In genomic region chr1:37540810-37541658, GRCm38 (mm10) we compare ENCODE assay signal across 9 mouse cellular contexts. TPM values are rescaled to one million over a fixed set of nuclear protein-coding genes. Genes with fewer than 3 reads are reported as not detected.
DNase-seq lines count a peak whose midpoint lies in the region; ATAC-seq lines count a peak whose summit lies in the region.
"Had no signal": no experiment of that assay in that cellular context is flagged by ENCODE, and none has a peak within 500 bp of the region (broad histone marks: within the 10 kb centered on the region; RNA-seq: fewer than 3 reads in every experiment).

Mgat4a (minus strand) TSS chr1:37541016.

- peak within 1 kb of the TSS; percentile 94 for H3K27ac ChIP-seq in hindbrain, embryonic 13.5 days

- peak within 1 kb of the TSS; percentile 89 for H3K4me2 ChIP-seq in hindbrain, embryonic 13.5 days

- H3K4me1 ChIP-seq in hindbrain, embryonic 13.5 days (replicated peaks) = peaks cover 13% of the 10 kb centered on the region; the same call in 1 of the 2 replicates

- H3K9ac ChIP-seq in hindbrain, embryonic 13.5 days = peak within 1 kb of the TSS; percentile 82

- H3K36me3 ChIP-seq in hindbrain, embryonic 13.5 days = no peaks in the 10 kb centered on the region

- DNase-seq in Muller cell, postnatal 12 days (ENCODE audit: inconsistent ontology term) = peak; percentile 96
- DNase-seq in cerebellum, adult 9-10 months = peak; percentile 93
- peak; percentile 85 to 90 for DNase-seq in frontal cortex, postnatal 14 days (ENCODE audit: low spot score in 2 of 2)
- DNase-seq in layer of hippocampus, postnatal 14 days (ENCODE audit: low spot score in 2 of 2) = peak; percentile 88 to 93
- peak; percentile 90 for DNase-seq in lung, postnatal 10 days
- DNase-seq in ovary, postnatal 36 days (ENCODE audit: low spot score) = peak; percentile 89
- peak; percentile 94 for DNase-seq in thymus, postnatal 14 days

- H3K4me3 ChIP-seq in hindbrain, embryonic 13.5 days = peak within 1 kb of the TSS; percentile 72
- H3K4me3 ChIP-seq: myocyte had no signal

- H3K27me3 ChIP-seq in hindbrain, embryonic 13.5 days = peaks cover 23% of the 10 kb centered on the region

- no peaks in the 10 kb centered on the region for H3K9me3 ChIP-seq in hindbrain, embryonic 13.5 days

- 1% methylated on average over 50 of the region's 72 CpGs for WGBS in hindbrain, embryonic 13.5 days

- ATAC-seq in hindbrain, embryonic 13.5 days (ENCODE audit: low FRiP score) = peak; percentile 100

RNA-seq across cellular contexts. Expression of gene Mgat4a, which starts in this region (rescaled TPM):
- 6.7 and 8.0 TPM in 2 replicates for polyA plus RNA-seq in hindbrain, embryonic 13.5 days (2015; fragmentation: Nextera tagmentation; extraction: Ambion mirVana)
- 10 to 100 TPM; 26.7 to 26.8 TPM for total RNA-seq in layer of hippocampus, postnatal 14 days (2021)

Comparison
In these comparisons a context has a peak if more than half of its experiments do, and no peak if none do; other contexts are left out.
1. Peak in every context shown above with its lines: DNase-seq, ATAC-seq, H3K4me3 ChIP-seq and H3K27ac ChIP-seq.